Mouse (Mus musculus) hindbrain, embryonic 10.5 days (tissue): ENCODE measurements at regions not wholly inside any gene's neighbourhood (a gene's known extent, or its start where the extent isn't known, plus 50 kb on each side); places are given as distances from the start of the nearest gene placed in this dataset.

Experiments used
- DNase-seq: peaks from one replicate; pipeline ENCODE4 v3.0.0-alpha.2; 2017; ENCODE audit warnings: low spot score
- H3K27ac ChIP-seq: fragments of 300-500 bp; sonication (generic); 2 replicates; pipeline ENCODE4 v1.5.1; 2016; ENCODE audit warnings: mild to moderate bottlenecking, moderate library complexity
- H3K27me3 ChIP-seq: fragments of 300-500 bp; sonication (generic); 2 replicates; pipeline ENCODE4 v1.6.1; 2016; ENCODE audit warnings: mild to moderate bottlenecking; ENCODE audit not compliant: poor library complexity, insufficient read depth, severe bottlenecking
- H3K36me3 ChIP-seq: fragments of 300-500 bp; sonication (generic); 2 replicates; pipeline ENCODE4 v1.6.1; 2016; ENCODE audit warnings: mild to moderate bottlenecking, moderate library complexity
- H3K4me1 ChIP-seq: fragments of 300-500 bp; sonication (generic); replicated peaks from 2 replicates; pipeline ENCODE4 v1.6.1; 2016; ENCODE audit warnings: mild to moderate bottlenecking
- H3K4me3 ChIP-seq: fragments of 300-500 bp; sonication (generic); 2 replicates; pipeline ENCODE4 v1.5.1; 2016; ENCODE audit warnings: mild to moderate bottlenecking, moderate library complexity
- H3K9me3 ChIP-seq: fragments of 300-500 bp; sonication (generic); 2 replicates; pipeline ENCODE4 v1.6.1; 2016; ENCODE audit warnings: mild to moderate bottlenecking, moderate library complexity
- WGBS: fragments of 180-500 bp; shearing (Covaris S2); methylation state at CpG from one replicate; pipeline ENCODE4 v1.1.7; 2016; 5-methylcytosine and 5-hydroxymethylcytosine counted together

- H3K36me3 ChIP-seq, result no peaks in the 10 kb centered on the region
- no peak overlapping the region for H3K27ac ChIP-seq
- 84% methylated on average over 9 of the region's 9 CpGs for WGBS
- no peak overlapping the region for H3K4me3 ChIP-seq
- H3K4me1 ChIP-seq, result peaks cover 9% of the 10 kb centered on the region
- H3K9me3 ChIP-seq, result no peaks in the 10 kb centered on the region
- H3K27me3 ChIP-seq, result no peaks in the 10 kb centered on the region
- no peak for DNase-seq
Measured at GRCm38 (mm10) chr10:93361654-93362195, 50.8 kb upstream of the Elk3 start.

GRCm38 (mm10) chr10:93364108-93364793 lies 53.3 kb upstream of the Elk3 start:
- H3K4me1 ChIP-seq, result peaks cover 9% of the 10 kb centered on the region
- no peak for DNase-seq
- no peaks in the 10 kb centered on the region for H3K27me3 ChIP-seq
- H3K9me3 ChIP-seq, result no peaks in the 10 kb centered on the region
- no peak overlapping the region for H3K4me3 ChIP-seq
- peak overlapping the region; percentile 50 for H3K27ac ChIP-seq
- no peaks in the 10 kb centered on the region for H3K36me3 ChIP-seq
- WGBS, result 58% methylated on average over 3 of the region's 3 CpGs

- 86% methylated on average over 7 of the region's 7 CpGs for WGBS
- Histone ChIP-seq H3K4me3 (no peak overlapping the region), H3K36me3 (no peaks in the 10 kb centered on the region), H3K4me1 (peaks cover 9% of the 10 kb centered on the region), H3K9me3 (no peaks in the 10 kb centered on the region), H3K27me3 (no peaks in the 10 kb centered on the region), H3K27ac (peak overlapping the region; percentile 50)
- no peak for DNase-seq
Measured at GRCm38 (mm10) chr10:93364881-93365280, 53.9 kb upstream of the Elk3 start.

GRCm38 (mm10) chr10:93365318-93365717 lies 54.4 kb upstream of the Elk3 start:
- Histone ChIP-seq H3K4me3 (no peak overlapping the region), H3K36me3 (no peaks in the 10 kb centered on the region), H3K27me3 (no peaks in the 10 kb centered on the region), H3K9me3 (no peaks in the 10 kb centered on the region), H3K27ac (no peak overlapping the region), H3K4me1 (peaks cover 9% of the 10 kb centered on the region)
- no peak for DNase-seq
- 74% methylated on average over 6 of the region's 6 CpGs for WGBS

GRCm38 (mm10) chr10:93365824-93366223 lies 54.9 kb upstream of the Elk3 start:
- Histone ChIP-seq H3K9me3 (no peaks in the 10 kb centered on the region), H3K36me3 (no peaks in the 10 kb centered on the region), H3K4me3 (no peak overlapping the region), H3K27me3 (no peaks in the 10 kb centered on the region), H3K4me1 (peaks cover 9% of the 10 kb centered on the region), H3K27ac (no peak overlapping the region)
- 79% methylated on average over 5 of the region's 5 CpGs for WGBS
- no peak for DNase-seq

GRCm38 (mm10) chr10:93369737-93370136 lies 58.8 kb upstream of the Elk3 start:
- Histone ChIP-seq H3K27ac (no peak overlapping the region), H3K9me3 (no peaks in the 10 kb centered on the region), H3K4me1 (peaks cover 10% of the 10 kb centered on the region), H3K4me3 (no peak overlapping the region), H3K27me3 (no peaks in the 10 kb centered on the region), H3K36me3 (no peaks in the 10 kb centered on the region)
- whole genome bisulfite sequencing, result 72% methylated on average over 3 of the region's 3 CpGs
- DNase-seq, result no peak

GRCm38 (mm10) chr10:93370331-93370730 lies 59.4 kb upstream of the Elk3 start:
- H3K27ac ChIP-seq, result no peak overlapping the region
- no peaks in the 10 kb centered on the region for H3K36me3 ChIP-seq
- H3K4me1 ChIP-seq, result peaks cover 15% of the 10 kb centered on the region
- no peak overlapping the region for H3K4me3 ChIP-seq
- WGBS, result 82% methylated on average over 6 of the region's 6 CpGs
- no peaks in the 10 kb centered on the region for H3K27me3 ChIP-seq
- no peak for DNase-seq
- no peaks in the 10 kb centered on the region for H3K9me3 ChIP-seq

- Histone ChIP-seq H3K9me3 (no peaks in the 10 kb centered on the region), H3K4me1 (peaks cover 23% of the 10 kb centered on the region), H3K27ac (no peak overlapping the region), H3K4me3 (no peak overlapping the region), H3K36me3 (no peaks in the 10 kb centered on the region), H3K27me3 (no peaks in the 10 kb centered on the region)
- WGBS, result 83% methylated on average over 7 of the region's 7 CpGs
- DNase-seq, result no peak
Measured at GRCm38 (mm10) chr10:93372281-93372680, 61.3 kb upstream of the Elk3 start.

- no peaks in the 10 kb centered on the region for H3K27me3 ChIP-seq
- DNase-seq, result no peak
- no peak overlapping the region for H3K27ac ChIP-seq
- H3K9me3 ChIP-seq, result no peaks in the 10 kb centered on the region
- H3K4me1 ChIP-seq, result peaks cover 23% of the 10 kb centered on the region
- no peaks in the 10 kb centered on the region for H3K36me3 ChIP-seq
- H3K4me3 ChIP-seq, result no peak overlapping the region
- 90% methylated on average over 5 of the region's 5 CpGs for WGBS
Measured at GRCm38 (mm10) chr10:93373265-93373664, 62.3 kb upstream of the Elk3 start.

- no peaks in the 10 kb centered on the region for H3K27me3 ChIP-seq
- no peaks in the 10 kb centered on the region for H3K36me3 ChIP-seq
- no peak overlapping the region for H3K4me3 ChIP-seq
- no peak for DNase-seq
- peaks cover 23% of the 10 kb centered on the region for H3K4me1 ChIP-seq
- no peaks in the 10 kb centered on the region for H3K9me3 ChIP-seq
- WGBS, result 80% methylated on average over 6 of the region's 6 CpGs
- no peak overlapping the region for H3K27ac ChIP-seq
Measured at GRCm38 (mm10) chr10:93373954-93374689, 63.2 kb upstream of the Elk3 start.

GRCm38 (mm10) chr10:93374690-93374994 lies 63.7 kb upstream of the Elk3 start:
- 84% methylated on average over 2 of the region's 2 CpGs for WGBS
- no peak overlapping the region for H3K4me3 ChIP-seq
- H3K27ac ChIP-seq, result no peak overlapping the region
- H3K27me3 ChIP-seq, result no peaks in the 10 kb centered on the region
- no peak for DNase-seq
- H3K4me1 ChIP-seq, result peaks cover 23% of the 10 kb centered on the region
- no peaks in the 10 kb centered on the region for H3K9me3 ChIP-seq
- H3K36me3 ChIP-seq, result no peaks in the 10 kb centered on the region

GRCm38 (mm10) chr10:93375007-93375711 lies 64.2 kb upstream of the Elk3 start:
- H3K27me3 ChIP-seq, result no peaks in the 10 kb centered on the region
- H3K36me3 ChIP-seq, result no peaks in the 10 kb centered on the region
- 62% methylated on average over 13 of the region's 13 CpGs for WGBS
- peaks cover 23% of the 10 kb centered on the region for H3K4me1 ChIP-seq
- no peak overlapping the region for H3K4me3 ChIP-seq
- no peaks in the 10 kb centered on the region for H3K9me3 ChIP-seq
- peak overlapping the region; percentile 82 for H3K27ac ChIP-seq
- DNase-seq, result peak; percentile 8

- Histone ChIP-seq H3K4me3 (no peak overlapping the region), H3K27me3 (no peaks in the 10 kb centered on the region), H3K36me3 (no peaks in the 10 kb centered on the region), H3K4me1 (peaks cover 23% of the 10 kb centered on the region), H3K27ac (peak overlapping the region; percentile 13; the same call in 1 of the 2 replicates), H3K9me3 (no peaks in the 10 kb centered on the region)
- no peak for DNase-seq
- 80% methylated on average over 4 of the region's 4 CpGs for WGBS
Measured at GRCm38 (mm10) chr10:93375771-93376170, 64.8 kb upstream of the Elk3 start.
